Mouse (Mus musculus) embryonic fibroblast, embryonic 13.5 days (primary cell): Measurements from ENCODE around the gene Rasl11a. TPM values are rescaled to one million over a fixed set of nuclear protein-coding genes. Genes with fewer than 3 reads are reported as not detected.

Source experiments
- H3K27ac ChIP-seq: 2 replicates; pipeline ENCODE4 v1.5.1; 2012; ENCODE audit warnings: low read length, control low read depth, inconsistent platforms; ENCODE audit not compliant: insufficient read depth
- H3K4me1 ChIP-seq: 2 replicates; pipeline ENCODE4 v1.6.1; 2011; ENCODE audit warnings: low read length; ENCODE audit not compliant: control insufficient read depth, insufficient read depth
- H3K4me3 ChIP-seq: 2 replicates; pipeline ENCODE4 v1.5.1; 2011; ENCODE audit warnings: mild to moderate bottlenecking, control low read depth, low read length; ENCODE audit not compliant: insufficient read depth
- CTCF ChIP-seq: IDR thresholded peaks from 2 replicates; pipeline ENCODE4 v1.5.1; 2011; ENCODE audit warnings: mild to moderate bottlenecking, control low read depth, low read length, moderate library complexity, borderline replicate concordance; ENCODE audit not compliant: insufficient read depth
- POLR2A ChIP-seq: IDR thresholded peaks from 2 replicates; pipeline ENCODE4 v1.6.1; 2011; ENCODE audit warnings: low read depth, mild to moderate bottlenecking, control low read depth, low read length, moderate library complexity
- polyA plus RNA-seq: library from polyadenylated mRNA; stranded (reverse); fragments of >200 nt; gene quantifications from 2 replicates; pipeline ENCODE4 v1.2.4, GENCODE M21; 2011; ENCODE audit warnings: low read depth; ENCODE audit not compliant: missing spikeins, insufficient read length

Rasl11a gene
- polyA plus RNA-seq, 1 experiment, result 9.6 TPM

- Histone ChIP-seq H3K27ac (no peak overlapping the region), H3K4me1 (no peaks in the 10 kb centered on the region), H3K4me3 (no peak overlapping the region)
- no peak for TF ChIP-seq CTCF
- TF ChIP-seq POLR2A, result no peak
These were observed 15.3 kb upstream of the Rasl11a start for GRCm38 (mm10) chr5:146829528-146829927.

- H3K27ac ChIP-seq, result no peak overlapping the region
- TF ChIP-seq POLR2A, result no peak
These were observed 12.5 kb upstream of the Rasl11a start for GRCm38 (mm10) chr5:146832435-146832768.

GRCm38 (mm10) chr5:146832769-146833448 is 12.0 kb upstream of the Rasl11a start, which contains the start of gene Rpl21:
Rpl21 (plus strand) TSS chr5:146832890.
- H3K4me1 ChIP-seq, result no peaks in the 10 kb centered on the region
- H3K27ac ChIP-seq, result peak within 1 kb of the TSS; percentile 68
- TF ChIP-seq CTCF, result no peak
- TF ChIP-seq POLR2A, result peak; percentile 95
- H3K4me3 ChIP-seq, result peak within 1 kb of the TSS; percentile 99

More at GRCm38 (mm10) chr5:146832435-146832768, 12.5 kb upstream of the Rasl11a start:
- Histone ChIP-seq H3K4me1 (no peaks in the 10 kb centered on the region), H3K4me3 (peak overlapping the region; percentile 9; the same call in 1 of the 2 replicates)

GRCm38 (mm10) chr5:146833673-146834201 is 11.1 kb upstream of the Rasl11a start:
- H3K4me3 ChIP-seq, result peak overlapping the region; percentile 99
- TF ChIP-seq CTCF (no peak), POLR2A (no peak)
- no peaks in the 10 kb centered on the region for H3K4me1 ChIP-seq
- H3K27ac ChIP-seq, result peak overlapping the region; percentile 68

DNA sequence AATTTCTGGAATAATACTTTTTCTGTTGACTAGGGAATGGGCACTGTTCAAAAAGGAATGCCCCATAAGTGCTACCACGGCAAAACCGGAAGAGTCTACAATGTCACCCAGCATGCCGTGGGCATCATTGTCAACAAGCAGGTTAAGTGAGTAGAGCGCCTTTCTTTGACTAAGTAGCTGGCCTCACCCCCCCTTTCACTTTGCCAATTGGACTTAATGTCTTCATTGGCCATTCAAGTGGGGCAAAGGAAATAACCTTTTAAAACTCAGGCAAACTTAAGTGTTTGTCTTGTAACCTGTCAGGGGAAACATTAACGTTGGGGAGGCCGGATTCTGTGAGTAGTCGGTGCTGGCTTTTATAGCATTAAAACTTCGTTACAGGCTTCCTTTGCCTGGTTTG is 9.9 kb upstream of the Rasl11a start:
- no peak for TF ChIP-seq CTCF
- TF ChIP-seq POLR2A, result no peak
- H3K27ac ChIP-seq, result no peak overlapping the region
- no peaks in the 10 kb centered on the region for H3K4me1 ChIP-seq
- H3K4me3 ChIP-seq, result peak overlapping the region; percentile 99

DNA sequence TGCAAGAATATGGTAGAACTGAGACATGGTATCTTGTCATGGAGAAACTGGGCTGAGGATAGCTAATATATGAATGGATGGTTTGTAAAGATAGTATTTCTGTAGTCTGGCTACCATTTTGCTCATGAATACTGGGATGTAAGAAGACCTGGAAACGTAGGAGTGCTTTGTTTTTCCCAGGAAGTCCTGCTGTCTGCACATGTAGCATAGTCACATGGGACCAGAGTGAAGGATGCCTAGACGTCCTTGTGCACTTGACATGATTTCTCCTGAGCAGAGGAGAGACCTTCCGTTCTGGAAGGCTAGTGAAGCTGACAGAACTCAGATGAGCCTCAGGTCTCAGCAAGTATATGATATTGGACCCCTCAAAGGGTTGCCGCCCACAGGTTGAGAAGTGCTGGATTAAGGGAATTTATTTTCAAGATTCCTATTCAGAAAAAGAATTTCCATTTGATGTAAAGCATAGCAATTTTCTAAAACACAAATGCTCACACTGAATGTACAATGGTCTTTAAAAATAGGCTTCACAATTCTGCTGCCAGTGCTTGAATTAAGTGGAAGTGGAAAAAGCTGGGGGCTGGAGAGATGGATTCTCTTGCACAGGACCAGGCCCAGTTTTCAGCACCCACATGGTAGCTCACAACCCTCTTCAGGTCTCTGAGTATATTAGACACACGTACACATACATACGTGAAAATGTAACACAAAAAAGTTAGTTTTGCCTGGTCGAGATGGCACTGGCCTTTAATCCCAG is 6.7 kb upstream of the Rasl11a start:
- H3K27ac ChIP-seq, result no peak overlapping the region
- no peak for TF ChIP-seq CTCF
- TF ChIP-seq POLR2A, result no peak
- H3K4me3 ChIP-seq, result no peak overlapping the region
- no peaks in the 10 kb centered on the region for H3K4me1 ChIP-seq

- no peak overlapping the region for H3K27ac ChIP-seq
- TF ChIP-seq POLR2A (no peak), CTCF (no peak)
- no peak overlapping the region for H3K4me3 ChIP-seq
- no peaks in the 10 kb centered on the region for H3K4me1 ChIP-seq
These were observed 5.8 kb upstream of the Rasl11a start for GRCm38 (mm10) chr5:146838836-146839648.

DNA sequence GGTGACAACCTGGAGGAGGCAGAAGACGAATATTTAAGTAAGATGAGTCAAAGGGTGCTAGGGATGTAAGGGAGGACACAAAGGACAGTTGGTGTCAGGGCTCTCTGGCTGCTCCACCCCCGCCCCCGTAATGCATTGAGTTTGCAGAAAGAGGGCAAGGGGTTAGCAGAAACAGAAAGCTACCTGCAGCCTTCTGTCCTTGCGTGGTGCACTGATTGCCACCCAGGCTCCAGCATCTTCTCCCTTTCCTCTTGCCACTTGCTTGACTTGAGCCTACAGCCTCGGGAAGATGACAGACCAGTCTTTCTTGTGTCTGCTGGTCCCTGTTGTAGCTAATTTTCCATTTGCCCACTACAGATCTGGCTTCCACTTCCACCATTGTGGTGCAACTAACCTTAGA is 5.1 kb upstream of the Rasl11a start:
- TF ChIP-seq POLR2A (no peak; the same call in 1 of the 2 replicates), CTCF (no peak)
- no peak overlapping the region for H3K27ac ChIP-seq
- H3K4me1 ChIP-seq, result no peaks in the 10 kb centered on the region

DNA sequence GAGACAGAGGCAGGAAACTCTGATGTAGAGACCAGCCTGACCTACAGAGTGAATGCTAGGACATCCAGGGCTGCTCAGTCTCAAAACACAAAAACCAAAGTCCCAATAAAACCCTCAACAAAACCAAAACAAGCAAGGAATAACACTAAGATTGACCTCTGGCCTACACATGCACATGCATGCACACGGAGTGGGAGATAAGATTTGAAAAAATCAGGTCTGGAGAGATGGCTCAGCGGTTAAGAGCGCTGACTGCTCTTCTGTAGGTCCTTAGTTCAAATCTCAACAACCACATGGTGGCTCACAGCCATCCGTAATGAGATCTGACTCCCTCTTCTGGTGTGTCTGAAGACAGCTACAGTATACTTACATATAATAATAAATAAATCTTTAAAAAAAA is 4.4 kb upstream of the Rasl11a start:
- Histone ChIP-seq H3K4me1 (no peaks in the 10 kb centered on the region), H3K4me3 (no peak overlapping the region), H3K27ac (no peak overlapping the region)
- TF ChIP-seq POLR2A, result no peak; the same call in 1 of the 2 replicates
- no peak for TF ChIP-seq CTCF

More for the DNA sequence above, 5.1 kb upstream of the Rasl11a start:
- no peak overlapping the region for H3K4me3 ChIP-seq

DNA sequence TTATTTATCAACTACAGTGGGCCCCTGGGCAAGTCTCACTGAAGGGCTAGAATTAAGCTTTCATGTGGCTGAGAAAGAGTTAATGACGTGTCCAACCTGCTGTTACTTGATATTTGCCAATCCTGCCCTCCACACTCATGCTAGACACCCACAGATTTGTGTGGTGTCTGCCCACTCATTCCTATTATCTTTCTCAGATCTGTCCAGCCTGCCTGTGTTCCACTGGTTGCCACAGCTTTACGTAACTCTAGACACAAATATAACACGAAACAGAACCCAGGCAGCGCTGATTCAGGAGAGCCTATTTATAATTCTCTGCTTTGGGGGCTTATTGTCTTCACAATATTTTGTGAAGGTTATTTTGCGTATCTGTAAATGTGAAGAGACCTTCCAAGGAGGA is 3.6 kb upstream of the Rasl11a start:
- H3K4me3 ChIP-seq, result no peak overlapping the region
- TF ChIP-seq POLR2A (no peak), CTCF (no peak)
- peaks cover 3% of the 10 kb centered on the region; the same call in 1 of the 2 replicates for H3K4me1 ChIP-seq
- no peak overlapping the region for H3K27ac ChIP-seq
